In the genomic region with DNA sequence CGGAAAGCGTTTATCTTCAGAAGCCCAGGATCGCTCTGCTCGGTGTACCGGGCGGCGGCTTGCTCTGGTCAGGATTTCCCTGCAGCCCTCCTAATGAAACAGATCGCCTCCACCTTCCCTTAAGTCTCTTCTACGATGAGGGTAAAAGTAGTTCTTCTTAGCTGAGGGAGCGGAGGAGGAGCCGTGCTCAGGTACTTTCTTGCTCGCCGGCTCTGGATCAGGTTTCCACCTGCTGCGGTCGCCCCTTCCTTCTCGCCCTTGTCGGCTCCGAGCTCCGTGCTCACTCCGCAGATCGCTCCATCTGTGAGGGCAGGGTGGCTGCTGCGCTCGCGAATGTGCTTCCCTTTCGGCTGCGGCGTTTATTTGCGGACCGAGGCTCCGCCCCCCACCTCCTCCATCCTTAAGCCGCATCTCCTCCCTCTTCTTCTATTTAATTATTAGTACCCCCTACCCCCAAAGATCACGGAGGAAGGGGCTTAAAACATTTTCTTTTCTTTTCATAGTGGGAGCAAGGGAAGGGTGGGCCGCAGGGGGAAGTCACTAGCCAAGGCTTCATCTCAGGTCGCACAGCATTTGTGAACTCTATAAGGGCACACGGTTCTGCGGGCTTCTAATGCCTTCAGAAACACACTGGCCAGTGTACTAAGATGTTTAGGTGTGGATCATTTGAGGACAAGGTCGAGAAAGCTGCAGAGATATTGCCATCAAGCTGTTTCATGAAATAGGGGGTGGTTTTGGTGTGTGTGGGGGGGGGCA, we compare ENCODE assay signal across 8 mouse cellular contexts. TPM values are rescaled to one million over a fixed set of nuclear protein-coding genes. Genes with fewer than 3 reads are reported as not detected.
DNase-seq lines count a peak whose midpoint lies in the region; ATAC-seq and TF ChIP-seq lines count a peak whose summit lies in the region.

A gene (minus strand): TSS at position 337 of the 756 bp plus-strand sequence.

- WGBS in hindbrain, embryonic 15.5 days: 1% methylated on average over 37 of the region's 37 CpGs

- H3K27me3 ChIP-seq in hindbrain, embryonic 15.5 days: 0 out of 2 replicates have a peak, but pooled peaks cover 5% of the 10 kb centered on the region

- DNase-seq in R1 (ENCODE audit: low read depth, low spot score): peak; percentile 74
- DNase-seq in cerebellum, postnatal 25 days: peak; percentile 94
- peak; percentile 87 for DNase-seq in gastrocnemius, adult 2 months
- peak; percentile 54 to 73 for DNase-seq in left cerebral cortex, adult 8-10 months (ENCODE audit: low spot score in 2 of 2)
- DNase-seq in right cerebral cortex, postnatal 10 days (ENCODE audit: low spot score in 2 of 2): peak; percentile 81 to 83
- DNase-seq in urinary bladder, postnatal 4 days (ENCODE audit: low spot score in 2 of 2): peak; percentile 50 to 67

- intact Hi-C loops in gastrocnemius, adult 2 months (cut with DNase I): loop anchor here (1.0 to 2.0 kb wide), 2 partner anchors 33 to 67 kb away; no protein-coding TSS in a partner anchor

- peak within 1 kb of the TSS; percentile 86 for H3K4me2 ChIP-seq in hindbrain, embryonic 15.5 days

- peak within 1 kb of the TSS; percentile 73 for H3K4me3 ChIP-seq in gastrocnemius, adult 2 months
- peak within 1 kb of the TSS; percentile 56 for H3K4me3 ChIP-seq in hindbrain, embryonic 15.5 days

- H3K27ac ChIP-seq in gastrocnemius, adult 2 months: peak within 1 kb of the TSS; percentile 87
- peak within 1 kb of the TSS; percentile 80 for H3K27ac ChIP-seq in hindbrain, embryonic 15.5 days (replicated peaks)

- H3K4me1 ChIP-seq in hindbrain, embryonic 15.5 days (replicated peaks): peaks cover 10% of the 10 kb centered on the region

- H3K36me3 ChIP-seq in hindbrain, embryonic 15.5 days: no peaks in the 10 kb centered on the region

- no peaks in the 10 kb centered on the region for H3K9me3 ChIP-seq in hindbrain, embryonic 15.5 days

- TF ChIP-seq CTCF in gastrocnemius, adult 2 months (IDR thresholded peaks at IDR 0.05): no peak

- H3K9ac ChIP-seq in hindbrain, embryonic 15.5 days: peak within 1 kb of the TSS; percentile 56

- peak; percentile 87 for ATAC-seq in hindbrain, embryonic 15.5 days (ENCODE audit: low FRiP score, low read depth)
- peak; percentile 93 for ATAC-seq in megakaryocyte, adult 5-6 weeks (ENCODE audit: poor library complexity, severe bottlenecking)

RNA-seq across cellular contexts. Expression of the gene that starts here (rescaled TPM):
- 10 to 100 TPM; 21.4 to 23.6 TPM for total RNA-seq in gastrocnemius, adult 2 months (2021)
- polyA plus RNA-seq in hindbrain, embryonic 15.5 days (2015; fragmentation: Nextera tagmentation; extraction: Ambion mirVana): 8.0 and 9.1 TPM in 2 replicates
- total RNA-seq in left cerebral cortex, adult 8-10 months (2022): 10 to 100 TPM; 54.5 to 60.7 (median 58.5) TPM
- 9.1 and 14.3 TPM in 2 replicates for total RNA-seq in megakaryocyte, adult 5-6 weeks (2015)
- 1.3 and 2.8 TPM in 2 replicates for total RNA-seq in megakaryocyte, adult 5-6 weeks (2017)

Comparison
In these comparisons a context has a peak if more than half of its experiments do, and no peak if none do; other contexts are left out.
1. Peak in every context shown above with its lines: DNase-seq, ATAC-seq, H3K4me3 ChIP-seq and H3K27ac ChIP-seq.